Mouse (Mus musculus): ENCODE results near the gene Spock2.

- no peak for TF ChIP-seq CTCF (IDR thresholded peaks at IDR 0.05; ENCODE audit: borderline replicate concordance, control insufficient read depth, extremely low read depth, insufficient read depth, low read length, poor library complexity)
- TF ChIP-seq POLR2A (IDR thresholded peaks at IDR 0.05; ENCODE audit: control insufficient read depth, extremely low read depth, insufficient read depth, low read length, poor library complexity): no peak
Measured at GRCm38 (mm10) chr10:60168960-60169359, 62.9 kb downstream of the Spock2 start.
